Mouse (Mus musculus) Patski (cell line): ENCODE measurements around the gene Fkbp1a. TPM values are rescaled to one million over a fixed set of nuclear protein-coding genes. Genes with fewer than 3 reads are reported as not detected.

Source experiments
- ATAC-seq: fragments of 100-300 bp; one replicate; pipeline ENCODE4 v1.8.0; 2021
- CTCF ChIA-PET: fragments of 350-600 bp; sonication (Branson Sonifier 250); formaldehyde crosslinking; loops from one replicate; lab custom pipeline; 2022; ENCODE audit warnings: inconsistent platforms; lab: Charles Lee
- POLR2A ChIA-PET: fragments of 350-600 bp; sonication (Branson Sonifier 250); formaldehyde crosslinking; loops from one replicate; lab custom pipeline; 2022; ENCODE audit warnings: antibody characterized with exemption, inconsistent platforms; lab: Charles Lee
- DNase-seq: peaks from one replicate; pipeline ENCODE4 v3.0.0-alpha.2; 2011; ENCODE audit warnings: low read depth, low spot score
- H3K27me3 ChIP-seq: fragments of 371-371 bp; one replicate; pipeline ENCODE4 v1.5.1; 2021
- CTCF ChIP-seq: fragments of 100-300 bp; IDR thresholded peaks from one replicate; pipeline ENCODE4 v1.5.1; 2021
- in situ Hi-C: fragments of 300-500 bp; cut with MboI; formaldehyde crosslinking; loops from 3 replicates; pipeline ENCODE4 v1.11.1; 2018; ENCODE audit warnings: low pct_unique_long_range_greater_than_20kb, mixed read lengths
- polyA plus RNA-seq: library from polyadenylated mRNA; unstranded; gene quantifications from one replicate; pipeline ENCODE4 v1.2.3, GENCODE M21; 2021

The Fkbp1a gene
- polyA plus RNA-seq, 1 experiment from 2014 or later, result 230 TPM

DNA sequence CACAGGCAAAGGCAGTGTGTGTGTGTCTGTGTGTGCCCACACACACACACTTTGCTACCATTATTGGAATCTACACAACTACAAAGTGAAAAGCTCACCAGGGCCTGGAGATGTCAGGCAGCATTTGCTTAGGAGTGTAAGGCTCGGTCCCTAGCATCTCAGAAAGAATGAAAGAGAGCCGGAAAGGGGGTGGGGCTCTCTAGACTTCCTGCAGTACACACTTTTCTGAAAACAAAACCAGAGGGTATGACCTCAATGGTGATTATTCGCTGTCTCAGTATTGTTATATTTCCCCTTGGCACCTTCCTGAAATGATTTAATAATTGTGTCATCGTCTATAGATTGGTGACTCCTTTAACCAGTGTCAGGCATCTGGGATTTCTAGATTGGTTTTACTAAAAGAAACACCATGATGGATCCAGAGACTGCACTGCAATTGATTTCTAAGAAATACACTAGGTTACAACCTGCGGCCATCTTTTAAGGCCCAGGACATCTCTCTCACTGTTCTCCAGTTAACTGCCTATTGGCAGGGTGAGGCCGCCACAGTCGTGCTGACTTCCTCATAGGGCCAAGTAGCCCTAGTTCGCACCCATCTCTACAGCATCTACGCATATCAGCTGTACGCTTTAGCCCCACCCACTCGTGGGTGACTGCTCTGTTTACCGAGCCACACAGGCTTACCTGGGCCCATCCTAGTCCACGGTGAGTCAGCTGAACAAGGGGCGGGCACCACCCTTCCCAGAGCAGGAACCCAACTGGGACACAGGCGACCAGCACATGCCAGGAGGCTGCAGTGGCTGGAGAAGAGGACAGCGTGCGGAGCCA is 29.8 kb downstream of the Fkbp1a start, which contains the start of gene Sdcbp2:
Sdcbp2 (plus strand) TSS at position 750 of the 828 bp plus-strand sequence.
- DNase-seq (no peak), ATAC-seq (no peak)
- ChIA-PET CTCF (no interaction called here), POLR2A (no interaction called here)
- no peak for TF ChIP-seq CTCF
- peaks cover 3% of the 10 kb centered on the region for H3K27me3 ChIP-seq
- in situ Hi-C loops, result loop anchor here (10.0 kb wide), 1 partner anchor 113 kb away; no protein-coding TSS in a partner anchor

GRCm38 (mm10) chr2:151573667-151574066 is 31.4 kb downstream of the Fkbp1a start:
- ChIA-PET POLR2A (no interaction called here), CTCF (no interaction called here)
- no peak for DNase-seq
- in situ Hi-C loops, result loop anchor here (10.0 kb wide), 1 partner anchor 111 kb away; no protein-coding TSS in a partner anchor
- peaks cover 3% of the 10 kb centered on the region for H3K27me3 ChIP-seq
- ATAC-seq, result no peak
- TF ChIP-seq CTCF, result no peak

DNA sequence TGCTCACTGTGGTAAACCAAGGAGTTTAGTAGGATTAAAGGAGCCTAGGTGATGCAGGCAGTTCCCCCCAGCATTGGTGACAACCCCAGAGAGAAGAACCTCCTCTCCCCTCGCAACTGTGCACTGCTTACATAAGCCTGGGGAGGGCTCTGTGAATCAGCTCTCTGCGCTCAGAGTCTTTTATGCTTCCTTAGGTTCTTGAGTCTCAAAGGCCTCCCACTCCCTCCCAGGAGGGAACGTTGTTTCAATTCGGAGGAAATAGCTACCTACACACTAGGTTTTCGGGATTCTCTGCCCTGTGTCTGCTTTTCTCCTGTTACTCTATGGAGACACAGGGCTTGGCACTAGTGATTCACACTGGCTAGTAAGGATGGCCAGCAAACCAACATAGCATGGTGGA is 32.3 kb downstream of the Fkbp1a start:
- no peak for TF ChIP-seq CTCF
- in situ Hi-C loops, result loop anchor here (10.0 kb wide), 1 partner anchor 110 kb away; no protein-coding TSS in a partner anchor
- CTCF ChIA-PET, result interaction anchor here (1.0 kb wide), 1 partner anchor 288 kb away, joined by 3 read pairs; no protein-coding TSS in a partner anchor
- ATAC-seq (no peak), DNase-seq (no peak)
- POLR2A ChIA-PET, result no interaction called here
- peaks cover 7% of the 10 kb centered on the region for H3K27me3 ChIP-seq

DNA sequence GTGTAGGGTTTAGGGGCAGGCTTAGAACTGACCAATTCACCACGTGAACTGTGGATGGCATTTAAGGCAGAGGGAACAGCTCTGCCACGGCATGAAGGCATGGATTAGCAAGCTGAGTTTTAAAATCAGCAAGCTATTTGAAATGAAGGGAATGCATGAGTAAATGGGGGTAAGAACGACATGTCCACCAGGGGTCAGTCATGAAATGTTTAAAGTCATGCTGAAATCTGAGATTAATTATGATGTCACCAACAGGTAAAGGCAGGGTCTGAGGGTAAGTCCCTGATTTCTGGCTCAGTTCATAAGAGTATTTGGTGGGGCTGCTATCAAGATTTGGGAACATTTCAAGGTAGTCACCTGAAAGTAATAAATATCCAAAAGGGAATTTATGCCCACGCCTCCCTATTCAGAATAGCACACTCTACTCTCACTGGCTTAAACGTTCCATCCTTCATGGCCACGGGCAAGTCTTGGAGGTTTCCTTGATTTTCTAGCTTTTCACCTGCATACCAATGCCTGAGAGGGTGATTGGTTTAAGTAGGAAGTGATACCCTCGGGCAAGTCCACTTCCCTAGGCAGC is 32.9 kb downstream of the Fkbp1a start:
- CTCF ChIA-PET, result interaction anchor here (1.0 kb wide), 1 partner anchor 288 kb away, joined by 3 read pairs; no protein-coding TSS in a partner anchor
- in situ Hi-C loops, result loop anchor here (10.0 kb wide), 1 partner anchor 110 kb away; no protein-coding TSS in a partner anchor
- ATAC-seq (no peak), DNase-seq (no peak)
- no peak for TF ChIP-seq CTCF
- peaks cover 7% of the 10 kb centered on the region for H3K27me3 ChIP-seq
- POLR2A ChIA-PET, result no interaction called here

GRCm38 (mm10) chr2:151575699-151576389 is 33.6 kb downstream of the Fkbp1a start:
- ChIA-PET POLR2A (no interaction called here), CTCF (no interaction called here)
- DNase-seq, result no peak
- TF ChIP-seq CTCF, result no peak
- in situ Hi-C loops, result loop anchor here (10.0 kb wide), 1 partner anchor 109 kb away; no protein-coding TSS in a partner anchor
- peaks cover 7% of the 10 kb centered on the region for H3K27me3 ChIP-seq
- no peak for ATAC-seq

GRCm38 (mm10) chr2:151579183-151579582 is 36.9 kb downstream of the Fkbp1a start:
- CTCF ChIA-PET, result no interaction called here
- TF ChIP-seq CTCF, result no peak
- ATAC-seq, result no peak
- peaks cover 7% of the 10 kb centered on the region for H3K27me3 ChIP-seq
- DNase-seq, result no peak
- POLR2A ChIA-PET, result interaction anchor here (0.6 kb wide), 1 partner anchor 182 kb away, joined by 3 read pairs; no protein-coding TSS in a partner anchor
- in situ Hi-C loops, result loop anchor here (10.0 kb wide), 1 partner anchor 106 kb away; no protein-coding TSS in a partner anchor

- in situ Hi-C loops, result no loop called here
- CTCF ChIA-PET, result no interaction called here
- POLR2A ChIA-PET, result no interaction called here
Observed at GRCm38 (mm10) chr2:151580945-151581344, 38.7 kb downstream of the Fkbp1a start.

GRCm38 (mm10) chr2:151585934-151586333 is 43.7 kb downstream of the Fkbp1a start:
- ChIA-PET POLR2A (no interaction called here), CTCF (interaction anchor here (0.7 kb wide), 1 partner anchor 73 kb away, joined by 3 read pairs; no protein-coding TSS in a partner anchor)
- H3K27me3 ChIP-seq, result no peaks in the 10 kb centered on the region
- no peak for DNase-seq
- TF ChIP-seq CTCF, result no peak
- in situ Hi-C loops, result no loop called here
- ATAC-seq, result no peak

More at GRCm38 (mm10) chr2:151580945-151581344, 38.7 kb downstream of the Fkbp1a start:
- peaks cover 6% of the 10 kb centered on the region for H3K27me3 ChIP-seq
- DNase-seq (no peak), ATAC-seq (no peak)
- TF ChIP-seq CTCF, result no peak

DNA sequence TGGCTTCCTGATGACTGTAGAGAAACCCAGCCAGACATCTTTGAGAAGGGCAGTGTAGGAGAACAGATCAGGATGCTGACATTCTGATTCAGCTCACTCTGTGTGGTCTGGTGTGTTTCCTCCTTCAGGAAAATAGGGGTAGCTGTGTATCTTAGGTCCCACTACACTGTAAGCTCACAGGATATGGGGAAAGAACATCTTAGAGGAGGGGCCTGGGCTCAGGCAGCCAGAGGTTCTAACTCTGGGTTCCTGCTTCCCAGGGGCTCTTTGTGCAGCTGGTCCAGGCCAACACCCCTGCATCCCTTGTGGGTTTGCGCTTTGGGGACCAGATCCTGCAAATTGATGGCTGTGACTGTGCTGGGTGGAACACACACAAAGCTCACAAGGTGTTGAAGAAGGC is 44.5 kb downstream of the Fkbp1a start:
- in situ Hi-C loops, result no loop called here
- POLR2A ChIA-PET, result no interaction called here
- peaks cover 5% of the 10 kb centered on the region for H3K27me3 ChIP-seq
- DNase-seq, result no peak
- TF ChIP-seq CTCF, result no peak
- CTCF ChIA-PET, result no interaction called here
- no peak for ATAC-seq

GRCm38 (mm10) chr2:151587306-151587705 is 45.0 kb downstream of the Fkbp1a start:
- DNase-seq (no peak), ATAC-seq (no peak)
- in situ Hi-C loops, result no loop called here
- ChIA-PET CTCF (no interaction called here), POLR2A (no interaction called here)
- no peak for TF ChIP-seq CTCF
- H3K27me3 ChIP-seq, result peaks cover 9% of the 10 kb centered on the region
